Mouse (Mus musculus): ENCODE measurements around the gene Cdc42bpg. TPM values are rescaled to one million over a fixed set of nuclear protein-coding genes. Genes with fewer than 3 reads are reported as not detected.

Cdc42bpg gene
- total RNA-seq (2021) = 22.8 and 34.2 TPM in 2 replicates
- long read RNA-seq, partial matches to known transcripts = 0 of 2 reads
- long read RNA-seq, other reads (novel, unspliced or antisense) = 2 of 2 reads

DNA sequence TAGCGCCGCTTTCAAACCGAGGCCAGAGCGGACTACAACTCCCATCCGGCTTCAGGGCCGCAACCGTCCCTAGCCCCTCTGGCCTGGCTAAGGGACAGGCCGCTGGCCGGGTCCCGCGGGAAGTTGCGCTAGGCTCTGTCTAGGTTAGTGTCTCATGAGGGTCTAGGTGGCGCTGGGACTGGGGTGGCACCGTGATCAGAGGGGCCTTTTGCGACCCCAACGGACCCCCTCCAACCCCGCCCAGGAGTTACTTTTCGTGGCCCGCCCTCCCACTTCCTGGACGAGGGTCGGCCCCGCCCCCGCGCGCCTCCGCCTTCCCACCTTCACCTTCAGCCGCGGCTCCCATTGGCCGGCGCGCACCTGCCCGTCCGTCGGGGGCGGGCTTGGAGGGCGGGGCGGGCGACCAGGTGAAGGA, at the start of gene Cdc42bpg:
Cdc42bpg (plus strand) TSS at position 320 of the 415 bp plus-strand sequence.
- peak; percentile 93 for DNase-seq

DNA sequence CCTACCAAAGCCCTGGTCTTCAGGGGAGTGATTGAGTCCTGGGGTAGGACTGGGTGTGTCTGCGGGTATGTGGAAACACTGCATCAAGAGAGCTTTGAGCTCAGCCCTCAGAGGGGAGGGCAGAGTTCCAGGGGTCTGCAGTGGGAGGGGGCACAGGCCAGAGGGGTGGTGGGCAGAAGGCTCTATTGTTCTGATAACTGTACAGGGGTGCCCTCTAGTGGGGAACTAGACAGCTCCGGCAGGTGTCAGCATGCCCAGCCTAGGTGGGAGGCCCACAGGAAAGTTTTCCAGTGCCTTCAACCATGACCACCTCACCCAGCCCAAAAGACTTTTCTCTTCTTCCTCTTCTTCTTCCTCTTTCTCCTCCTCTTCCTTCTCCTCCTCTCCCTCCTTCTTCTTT, 45.8 kb upstream of the Cdc42bpg start:
- no peak for DNase-seq

DNA sequence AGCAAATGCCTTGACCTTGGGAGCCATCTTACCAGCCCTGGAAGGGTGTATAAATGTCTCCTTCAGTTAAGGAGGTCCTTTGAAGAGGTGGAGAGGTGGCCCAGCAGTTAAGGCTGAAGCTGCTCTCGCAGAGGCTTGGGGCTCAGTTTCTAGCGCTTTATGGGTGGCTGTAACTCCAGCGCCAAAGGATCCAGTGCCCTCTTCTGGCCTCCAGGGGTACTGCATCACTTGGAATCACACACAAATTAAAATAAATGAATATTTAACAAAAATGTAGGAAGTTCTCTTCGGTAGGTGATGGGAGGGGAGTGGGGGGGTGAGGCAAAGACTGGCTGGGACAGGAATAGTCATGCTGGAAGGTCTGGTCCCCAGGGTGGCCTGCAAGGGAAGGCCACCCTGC, 45.3 kb upstream of the Cdc42bpg start:
- no peak for DNase-seq

DNA sequence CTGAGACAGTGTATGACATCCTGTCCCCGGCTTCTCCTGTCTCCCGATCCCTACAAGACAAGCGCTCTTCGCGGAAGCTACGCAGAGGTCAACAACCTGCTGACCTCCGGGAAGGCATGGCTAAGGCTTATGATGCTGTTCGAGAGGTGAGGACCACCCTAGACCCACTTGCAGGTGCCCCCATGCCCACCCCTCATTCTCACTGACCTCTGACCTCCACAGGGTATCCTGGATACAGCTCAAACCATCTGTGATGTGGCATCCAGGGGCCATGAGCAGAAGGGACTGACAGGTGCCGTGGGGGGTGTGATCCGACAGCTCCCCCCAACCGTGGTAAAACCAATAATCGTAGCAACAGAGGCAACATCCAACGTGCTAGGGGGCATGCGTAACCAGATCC, 44.9 kb upstream of the Cdc42bpg start:
- DNase-seq = no peak

DNA sequence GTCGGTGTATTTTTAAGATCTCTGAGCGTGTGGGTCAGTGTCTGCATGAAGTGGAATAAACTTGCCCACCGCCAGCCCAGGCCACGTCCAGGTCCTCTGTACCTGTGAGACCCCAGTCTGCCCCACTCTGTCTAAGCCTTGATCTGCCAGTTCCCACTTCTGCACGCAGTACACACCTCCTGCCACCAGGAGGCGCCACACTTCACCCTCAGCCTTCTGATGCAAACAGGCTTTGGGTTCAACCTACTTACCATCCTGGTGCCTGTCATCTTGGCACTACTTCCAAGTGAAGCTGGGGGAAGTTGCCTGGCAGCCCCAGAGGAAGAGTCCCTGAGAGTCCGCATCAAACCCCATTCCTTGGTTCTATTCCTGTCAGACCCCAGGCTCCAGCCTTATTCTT, 44.0 kb upstream of the Cdc42bpg start:
- peak; percentile 72 for DNase-seq

DNA sequence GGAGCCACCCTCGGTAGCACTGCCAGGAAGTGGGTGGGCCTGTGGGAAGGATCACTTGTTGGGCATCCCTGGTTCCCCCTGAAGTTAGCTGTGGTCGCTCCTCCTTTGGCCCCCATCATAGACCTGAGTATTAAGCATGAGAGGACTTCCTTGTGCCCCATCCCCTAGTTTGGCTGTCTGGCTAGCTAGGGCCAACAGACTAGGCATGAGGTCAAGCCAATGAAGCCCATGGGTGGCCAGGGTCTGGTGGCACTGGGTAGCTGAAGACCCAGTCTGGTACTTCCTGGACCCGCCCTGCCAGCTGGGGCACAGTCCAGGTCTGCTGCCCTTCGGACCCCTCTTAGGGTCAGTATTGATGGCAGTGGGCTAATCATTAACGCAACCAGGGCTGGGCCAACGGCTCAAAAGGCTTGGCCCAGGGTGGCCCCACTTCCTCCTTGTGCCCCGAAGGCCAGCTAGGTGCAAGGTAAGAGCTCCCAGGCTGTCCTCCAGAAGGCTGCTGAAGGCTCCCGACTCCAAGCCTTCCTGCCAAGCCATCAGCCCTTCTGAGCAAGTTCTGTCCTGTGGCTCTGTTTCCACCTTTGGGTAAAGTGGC, 43.3 kb upstream of the Cdc42bpg start:
- no peak for DNase-seq

DNA sequence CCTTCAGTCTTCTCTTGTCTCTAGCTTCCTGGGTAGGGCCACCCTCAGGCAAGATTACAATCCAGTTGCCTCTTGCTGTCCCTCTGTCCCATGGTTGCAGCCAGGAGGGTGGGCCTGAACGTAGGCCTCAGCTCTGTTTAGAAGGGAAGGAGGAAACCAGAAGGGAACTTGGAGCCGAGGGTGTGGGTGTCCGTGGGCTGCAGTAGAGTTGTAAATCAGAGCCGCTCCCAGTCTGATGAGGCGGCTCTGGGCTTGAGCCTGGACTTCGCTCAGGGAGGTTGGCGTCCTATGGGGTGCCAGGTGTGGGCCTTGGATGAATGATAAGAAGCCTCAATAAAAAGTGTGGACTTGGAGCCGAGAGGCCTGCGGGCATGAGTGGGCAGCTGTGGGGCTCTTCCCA, 42.1 kb upstream of the Cdc42bpg start:
- no peak for DNase-seq

DNA sequence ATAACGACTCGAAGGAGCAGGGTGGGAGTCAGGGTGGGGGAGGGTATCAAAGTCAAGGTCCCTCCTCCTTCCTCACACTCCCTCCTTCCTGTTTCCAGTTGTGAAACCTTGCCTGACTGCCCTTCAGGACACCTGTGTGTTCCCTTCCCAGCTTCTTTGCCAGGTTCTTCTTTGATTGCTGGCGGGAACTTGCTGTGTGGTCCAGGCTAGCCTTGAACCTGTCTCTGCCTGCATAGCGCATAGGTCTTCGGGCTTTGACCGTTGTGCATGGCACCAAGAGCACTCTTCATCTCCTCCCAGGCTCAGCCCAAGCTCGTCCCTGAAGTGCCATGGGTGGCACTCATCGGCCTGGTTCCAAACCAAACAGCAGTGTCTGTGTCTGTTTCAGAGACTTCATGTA, 41.3 kb upstream of the Cdc42bpg start:
- no peak for DNase-seq

DNA sequence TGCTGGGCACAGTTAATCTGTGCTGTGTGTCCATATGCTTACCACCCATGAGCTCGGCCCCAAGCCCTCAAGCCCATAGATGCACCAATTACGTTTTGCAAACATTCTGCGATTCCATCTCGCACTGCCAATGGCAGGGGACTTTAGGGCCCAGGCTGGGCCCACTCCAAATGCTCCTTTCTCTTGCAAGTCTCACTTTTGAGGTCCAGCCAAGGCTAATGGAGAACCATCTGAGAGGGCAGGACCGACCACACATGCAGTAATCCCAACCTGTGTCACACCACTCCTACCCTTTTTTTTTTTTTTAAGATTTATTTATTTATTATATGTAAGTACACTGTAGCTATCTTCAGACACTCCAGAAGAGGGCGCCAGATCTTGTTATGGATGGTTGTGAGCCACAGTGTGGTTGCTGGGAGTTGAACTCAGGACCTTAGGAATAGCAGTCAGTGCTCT, 40.5 kb upstream of the Cdc42bpg start:
- no peak for DNase-seq

DNA sequence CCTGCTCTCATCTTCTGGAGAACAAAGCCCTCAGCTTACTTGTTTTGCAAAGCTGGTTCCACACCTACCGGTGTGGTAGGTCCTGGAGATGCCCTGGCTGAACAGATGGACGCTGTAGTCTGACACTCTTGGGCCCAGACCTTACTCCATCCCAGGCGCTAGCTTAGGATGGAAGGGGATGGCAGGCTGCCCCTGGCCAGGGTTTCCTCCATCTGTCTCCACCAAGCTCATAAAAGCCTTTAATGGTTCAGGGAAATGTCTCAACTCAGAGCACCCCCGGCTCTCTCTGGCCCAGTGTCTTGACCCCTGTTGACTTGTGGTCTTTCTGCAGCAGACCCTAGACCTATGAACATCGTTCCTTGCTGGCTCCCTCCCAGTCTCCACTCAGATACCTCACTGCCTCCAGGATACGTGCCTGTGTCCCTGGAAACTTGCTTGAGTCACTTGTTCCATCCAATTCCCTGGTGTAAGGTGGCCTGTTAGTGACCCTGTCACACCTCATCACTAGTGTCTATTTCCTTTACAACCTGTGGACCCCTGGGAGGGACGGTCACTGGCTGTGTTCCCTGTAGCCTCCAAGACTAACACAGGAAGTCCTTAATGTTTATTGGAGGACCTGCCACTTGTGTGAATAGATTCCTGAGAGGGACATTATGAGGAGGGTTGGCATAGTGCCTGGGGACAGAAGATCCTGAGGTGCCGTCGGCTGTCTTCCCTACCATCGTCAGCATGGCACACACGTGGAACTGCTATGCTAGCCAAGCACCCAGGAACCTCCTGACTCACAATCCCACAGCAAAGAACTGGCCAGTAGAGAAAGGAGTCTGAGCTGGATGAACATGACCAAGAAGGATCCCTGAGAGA, 38.7 kb upstream of the Cdc42bpg start:
- no peak for DNase-seq

DNA sequence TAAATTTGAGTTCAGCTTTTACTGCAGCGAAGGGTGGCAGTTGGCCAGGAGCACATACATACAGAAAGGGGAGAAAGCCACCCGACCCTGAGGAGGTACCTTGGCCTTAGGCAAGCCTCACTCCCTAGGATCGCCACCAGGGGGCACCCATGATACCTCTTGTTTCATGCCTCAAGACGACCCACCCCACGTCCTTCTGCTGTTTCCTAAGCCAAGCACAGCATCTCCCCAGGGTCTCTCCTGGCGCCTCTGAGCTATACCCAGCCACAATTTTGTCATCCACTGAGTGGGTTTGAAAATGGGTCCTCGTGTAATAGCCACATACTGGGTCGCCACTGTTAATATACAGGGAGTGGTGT, 38.1 kb upstream of the Cdc42bpg start:
- DNase-seq = peak; percentile 86

DNA sequence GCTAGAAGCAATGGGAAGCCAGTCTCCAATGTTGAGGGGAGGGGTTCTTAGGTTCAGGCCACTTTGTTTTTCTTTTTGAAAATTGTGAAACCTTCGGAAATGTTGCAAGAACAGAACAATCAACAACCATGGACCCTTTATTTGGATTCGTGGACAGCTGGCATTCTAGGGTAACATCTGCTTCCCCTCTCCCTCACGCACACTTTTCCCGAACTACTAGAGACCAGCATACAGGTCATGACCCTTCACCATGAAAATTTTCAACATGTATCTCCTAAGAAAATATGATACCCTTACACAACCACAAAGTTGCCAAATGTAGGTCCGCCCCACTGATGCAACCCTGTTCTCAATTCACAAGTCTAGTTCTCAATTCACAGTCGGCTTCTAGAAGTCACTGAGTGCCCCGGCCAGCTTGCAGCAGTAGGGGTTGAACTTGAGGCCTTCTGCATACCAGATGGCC, 37.6 kb upstream of the Cdc42bpg start:
- no peak for DNase-seq

DNA sequence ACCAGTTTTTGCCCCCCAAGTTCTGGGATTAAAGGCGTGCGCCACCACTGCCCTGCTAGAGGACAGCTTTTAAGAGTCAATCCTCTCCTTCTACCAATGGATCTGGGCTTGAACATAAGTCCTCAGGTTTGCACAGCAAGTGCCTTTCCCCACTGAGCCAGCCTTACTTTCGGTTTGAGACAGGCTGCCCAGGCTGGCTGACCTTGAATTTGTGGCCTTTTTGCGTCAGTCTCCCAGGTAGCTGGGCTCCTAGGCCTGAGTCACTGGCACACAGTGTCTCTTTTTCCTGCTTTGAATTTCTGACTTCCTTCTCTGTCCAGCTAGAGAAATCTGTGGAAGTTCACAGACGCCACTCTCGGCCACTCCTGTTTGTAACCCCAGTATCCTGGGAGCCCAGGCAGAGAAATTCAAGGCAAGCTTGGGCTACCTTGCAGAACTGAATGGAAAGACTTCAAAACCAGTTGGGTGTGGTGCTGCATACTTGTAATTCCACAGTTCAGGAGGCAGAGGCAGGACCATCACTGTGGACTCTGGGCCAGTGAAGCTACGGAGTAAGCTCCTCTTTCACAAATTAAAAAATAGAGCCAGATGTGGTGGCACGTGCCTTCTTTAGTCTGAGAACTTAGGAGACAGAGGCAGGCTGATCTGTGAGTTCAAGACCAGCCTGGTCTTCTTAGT, 36.3 kb upstream of the Cdc42bpg start:
- peak; percentile 44 for DNase-seq

DNA sequence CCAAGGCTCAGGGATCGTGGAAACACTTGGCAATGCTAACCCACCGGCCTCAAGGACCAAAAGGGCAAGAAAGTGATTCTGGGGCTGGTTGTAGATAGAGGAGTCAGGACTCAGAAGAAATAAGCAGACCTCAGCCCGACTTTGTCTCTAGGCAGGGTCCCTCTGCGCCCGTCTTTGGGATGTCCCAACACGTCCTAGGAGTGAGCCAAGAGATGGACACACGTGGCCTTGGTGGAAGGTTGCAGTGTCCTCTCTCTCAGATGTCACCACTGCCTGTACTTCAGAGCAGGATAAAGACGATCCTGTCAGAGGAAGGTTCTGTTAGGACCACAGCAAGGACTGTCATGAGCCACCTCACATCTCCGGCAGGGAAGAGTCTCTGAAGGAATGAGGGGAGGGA, 35.6 kb upstream of the Cdc42bpg start:
- no peak for DNase-seq

DNA sequence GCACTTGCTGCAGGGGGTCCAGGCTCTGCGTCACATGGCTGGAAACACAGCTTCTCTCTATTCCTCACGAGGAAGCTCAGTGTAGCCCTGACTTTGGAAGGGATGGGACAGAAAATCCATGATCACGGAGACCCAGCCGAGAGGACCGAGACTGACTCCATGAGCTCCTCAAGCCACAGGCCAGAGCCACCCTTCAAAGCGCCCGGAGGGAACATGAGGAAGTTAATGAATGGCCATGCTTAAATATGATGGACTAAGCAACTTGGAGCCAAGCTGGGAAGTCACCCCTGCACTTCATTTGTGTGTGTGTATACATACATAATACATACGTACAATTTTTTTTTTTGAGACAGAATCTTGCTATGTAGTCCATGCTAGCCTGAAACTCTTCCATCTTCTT, 35.0 kb upstream of the Cdc42bpg start:
- no peak for DNase-seq

DNA sequence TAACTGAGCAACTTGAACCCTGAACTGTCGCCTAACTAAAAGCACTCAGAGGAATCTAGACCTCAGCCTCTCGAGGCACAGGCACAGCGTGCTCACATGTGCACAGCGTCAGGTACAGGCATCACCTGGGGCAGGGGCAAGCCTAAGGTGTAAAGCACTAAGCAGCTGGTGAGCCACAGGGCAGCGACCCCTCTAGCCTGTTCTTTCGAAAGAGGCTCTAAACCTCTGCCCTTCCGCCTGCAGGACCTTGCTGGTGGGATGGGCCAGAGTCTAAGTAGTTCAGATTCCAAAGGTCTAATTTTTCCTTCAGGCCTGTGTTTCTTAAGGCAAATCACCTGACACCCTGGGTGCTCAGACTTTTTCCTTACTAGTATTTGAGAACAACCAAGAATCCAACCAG, 34.2 kb upstream of the Cdc42bpg start:
- DNase-seq = no peak

DNA sequence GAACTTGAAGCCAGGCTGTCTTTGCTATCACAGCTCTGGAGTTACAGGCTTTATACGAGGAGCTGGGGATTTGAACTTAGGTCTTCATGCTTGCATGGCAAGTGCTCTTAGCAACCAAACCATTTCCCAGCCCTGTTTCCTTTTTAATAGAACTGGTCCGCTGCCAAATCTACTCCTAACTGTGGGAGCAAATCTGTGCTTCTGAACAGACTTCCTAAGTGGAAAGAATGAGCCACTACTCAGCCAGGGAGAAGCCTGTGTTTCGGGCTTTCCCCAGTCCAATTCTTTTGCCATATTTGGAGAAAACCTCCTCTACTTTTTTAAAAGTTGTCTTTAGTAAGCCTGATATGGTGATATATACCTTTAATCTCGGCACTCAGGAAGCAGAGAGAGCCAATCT, 33.5 kb upstream of the Cdc42bpg start:
- no peak for DNase-seq

DNA sequence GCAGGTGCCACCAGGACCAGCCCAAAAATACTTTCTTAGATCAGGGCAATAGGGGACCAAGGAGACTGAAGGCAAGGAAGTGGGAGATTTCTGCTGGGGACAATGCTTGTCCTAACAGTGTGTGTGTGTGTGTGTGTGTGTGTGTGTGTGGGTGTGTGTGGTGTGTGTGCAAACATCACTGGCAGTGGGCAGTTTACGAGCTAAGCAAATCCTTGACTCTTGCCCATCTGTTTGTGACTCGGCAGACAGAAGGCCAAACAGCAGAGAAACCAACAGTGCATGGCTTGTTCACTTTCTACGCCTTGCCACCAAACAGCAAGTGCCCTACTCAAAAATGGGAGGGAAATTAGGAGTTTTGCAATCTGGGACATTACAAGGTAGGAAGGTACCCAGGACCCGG, 32.7 kb upstream of the Cdc42bpg start:
- DNase-seq = no peak

DNA sequence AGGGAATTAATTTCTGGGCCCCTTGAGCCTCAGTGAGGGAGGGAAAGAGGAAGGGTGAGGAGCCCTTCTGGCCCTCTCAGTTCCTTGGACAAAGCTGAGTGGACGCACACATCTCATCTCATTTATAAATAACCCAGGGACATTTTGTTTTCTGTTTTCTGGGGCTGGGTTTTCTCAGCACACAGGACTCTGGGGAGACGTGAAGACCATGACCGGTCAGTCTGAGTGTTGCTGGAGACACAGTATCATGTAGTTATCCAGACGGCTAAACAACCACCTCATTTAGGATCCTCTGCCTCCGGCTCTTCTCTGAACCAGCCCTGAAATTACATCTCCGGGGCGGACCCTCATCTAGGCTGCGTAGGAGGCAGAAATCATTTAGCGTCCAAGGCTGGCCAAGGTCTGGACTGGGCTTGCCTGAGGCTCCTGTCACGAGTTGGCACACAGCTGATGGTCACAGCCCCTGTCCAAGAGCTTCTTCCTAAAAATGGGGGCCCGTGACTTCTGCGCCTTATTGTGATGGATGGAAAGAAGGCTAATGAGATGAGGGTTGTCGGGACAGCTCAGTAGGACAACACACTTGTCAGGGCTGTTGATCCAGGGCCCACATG, 32.2 kb upstream of the Cdc42bpg start:
- DNase-seq = no peak

DNA sequence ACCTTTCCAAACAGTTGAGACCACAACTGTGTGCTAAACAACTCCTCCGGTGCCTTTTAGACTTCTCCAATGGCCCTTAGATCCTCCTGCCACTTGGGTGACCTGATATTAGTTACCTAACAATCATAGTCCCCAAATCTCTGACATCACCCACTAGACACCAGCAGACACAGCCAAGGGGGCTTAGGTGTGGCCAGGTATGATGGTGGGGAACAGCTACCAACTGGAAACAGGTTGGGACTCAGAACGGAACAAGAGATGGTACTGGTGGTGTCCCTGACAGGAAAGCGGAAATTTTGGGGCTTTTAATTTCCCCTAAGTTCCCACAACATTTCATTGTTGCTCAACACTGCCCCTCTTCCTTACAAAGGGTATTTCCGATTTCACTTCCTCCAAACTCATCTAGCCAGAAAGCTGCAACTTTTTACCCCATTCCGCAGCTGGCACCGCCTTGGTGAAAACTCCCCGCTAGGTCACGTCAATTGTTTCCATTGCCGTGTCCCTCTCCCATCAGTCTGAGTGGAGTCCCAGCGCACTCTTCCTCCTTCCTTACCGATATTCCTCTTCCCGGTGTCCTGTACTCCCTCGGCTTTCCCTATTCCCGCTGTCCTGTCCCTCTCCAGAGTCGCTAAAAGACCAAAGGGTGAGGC, 30.4 kb upstream of the Cdc42bpg start:
- no peak for DNase-seq

DNA sequence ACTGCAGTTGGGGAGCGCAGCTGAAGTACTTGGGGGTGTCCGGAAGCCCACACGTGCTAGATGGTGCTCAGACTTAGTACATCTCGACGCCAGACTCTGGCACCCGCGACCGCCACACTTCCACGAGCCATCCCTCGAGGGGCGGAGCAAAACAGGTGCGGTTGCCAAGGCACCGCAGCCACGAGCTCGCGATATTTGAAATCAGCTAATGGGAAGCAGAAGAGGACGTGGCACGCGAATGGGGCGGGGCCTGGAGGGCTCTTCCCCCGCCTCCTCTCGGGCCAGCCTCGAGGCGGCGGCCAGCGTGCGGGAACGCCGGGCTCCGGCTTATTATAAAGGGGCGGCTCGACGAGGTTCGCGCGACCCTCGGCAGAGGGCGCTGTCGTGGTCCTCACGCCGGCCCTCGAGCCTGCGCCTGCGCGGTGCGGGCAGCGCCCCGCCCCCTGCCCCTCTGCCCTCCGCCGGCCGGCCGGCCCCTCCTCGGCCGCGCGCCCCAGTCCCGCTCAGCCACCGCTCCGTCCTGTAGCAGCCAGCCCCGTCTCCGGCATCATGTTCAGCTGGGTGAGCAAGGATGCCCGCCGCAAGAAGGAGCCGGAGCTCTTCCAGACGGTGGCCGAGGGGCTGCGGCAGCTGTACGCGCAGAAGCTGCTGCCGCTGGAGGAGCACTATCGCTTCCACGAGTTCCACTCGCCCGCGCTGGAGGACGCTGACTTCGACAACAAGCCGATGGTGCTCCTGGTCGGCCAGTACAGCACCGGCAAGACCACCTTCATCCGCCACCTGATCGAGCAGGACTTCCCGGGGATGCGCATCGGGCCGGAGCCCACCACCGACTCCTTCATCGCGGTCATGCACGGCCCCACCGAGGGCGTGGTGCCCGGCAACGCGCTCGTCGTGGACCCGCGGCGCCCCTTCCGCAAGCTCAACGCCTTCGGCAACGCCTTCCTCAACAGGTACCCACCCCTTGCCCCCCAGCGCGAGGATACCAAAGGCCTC, 29.5 kb upstream of the Cdc42bpg start, which contains the start of gene Ehd1:
Ehd1 (plus strand) TSS at position 300 of the 996 bp plus-strand sequence.
- DNase-seq = peak; percentile 97

All from adrenal gland, postnatal 25 days (tissue).